Mouse (Mus musculus) liver, postnatal 0 days (tissue): Measurements from ENCODE around the gene Ubxn6.
"Not testable (repeated sequence)": the region's sequence is repeated elsewhere in the genome, so short reads cannot be mapped to it uniquely, and the experiment has no call there.

Experiments used
- CTCF ChIP-seq: sonication (generic); IDR thresholded peaks from 2 replicates; pipeline ENCODE4 v1.5.1; 2016; ENCODE audit warnings: antibody characterized with exemption, low read depth
- EP300 ChIP-seq: IDR thresholded peaks from 2 replicates; pipeline ENCODE4 v1.6.1; 2016; ENCODE audit warnings: antibody characterized with exemption, low read depth, mild to moderate bottlenecking

GRCm38 (mm10) chr17:56104821-56105220, 30.0 kb upstream of the Ubxn6 start:
- TF ChIP-seq CTCF, EP300: not testable (repeated sequence)
